Mouse (Mus musculus) gastrocnemius, postnatal 25 days (tissue): Measurements from ENCODE around the gene Gprin1. TPM values are rescaled to one million over a fixed set of nuclear protein-coding genes. Genes with fewer than 3 reads are reported as not detected.

Experiments used
- total RNA-seq, 2 experiments: library from RNA; stranded (reverse); gene quantifications; 1 replicate in 1 of 2; 2 replicates in 1 of 2; pipeline ENCODE4 v1.2.3; 2021

The Gprin1 gene
- total RNA-seq, 2 experiments from 2014 or later = not detected

Other genes with a start within 250 kb of the Gprin1 start
- gene Simc1, start 246.1 kb downstream of the Gprin1 start, total RNA-seq = 1 to 10 TPM; 1.7 TPM
- gene 4833439L19Rik, start 184.4 kb downstream of the Gprin1 start, total RNA-seq = 100 to 1,000 TPM; 145 to 160 TPM
- 1 to 10 TPM; 2.3 to 3.2 TPM for gene Arl10, start 174.9 kb downstream of the Gprin1 start, total RNA-seq
- gene Nop16, start 159.8 kb downstream of the Gprin1 start, total RNA-seq = 10 to 100 TPM; 16.5 to 17.4 TPM
- gene Higd2a, start 159.7 kb downstream of the Gprin1 start, total RNA-seq = 100 to 1,000 TPM; 144 to 150 TPM
- 100 to 1,000 TPM; 117 to 135 TPM for gene Cltb, start 138.5 kb downstream of the Gprin1 start, total RNA-seq
- 10 to 100 TPM; 14.1 to 15.4 TPM for gene Faf2, start 128.1 kb downstream of the Gprin1 start, total RNA-seq
- gene Rnf44, start 56.0 kb downstream of the Gprin1 start, total RNA-seq = 10 to 100 TPM; 24.8 to 30.6 TPM
- not detected for gene Cdhr2, start 48.4 kb downstream of the Gprin1 start, total RNA-seq
- not detected for gene Sncb, start 16.7 kb upstream of the Gprin1 start, total RNA-seq
- not detected for gene Eif4e1b, start 34.1 kb upstream of the Gprin1 start, total RNA-seq
- gene Tspan17, start 39.5 kb upstream of the Gprin1 start, total RNA-seq = 10 to 100 TPM; 14.2 to 18.0 TPM
- gene Unc5a, start 199.5 kb upstream of the Gprin1 start, total RNA-seq = 1 to 10 TPM; 8.7 to 9.0 TPM